Mouse (Mus musculus) cortical plate, adult 2 months (tissue): Measurements from ENCODE around the gene Epx.

Experiments used
- CTCF ChIP-seq: fragments of 200-500 bp; IDR thresholded peaks from 2 replicates; pipeline ENCODE4 v1.5.1; 2011; ENCODE audit warnings: mild to moderate bottlenecking, control low read depth, low read length; ENCODE audit not compliant: insufficient read depth; ENCODE audit errors: extremely low read depth
- POLR2A ChIP-seq: fragments of 200-500 bp; IDR thresholded peaks from 2 replicates; pipeline ENCODE4 v1.6.1; 2011; ENCODE audit warnings: mild to moderate bottlenecking, low read length, control low read depth; ENCODE audit not compliant: insufficient read depth; ENCODE audit errors: extremely low read depth

- no peak for TF ChIP-seq CTCF
- no peak for TF ChIP-seq POLR2A
These were observed at the start of gene Epx for GRCm38 (mm10) chr11:87875436-87875835.
